Mouse (Mus musculus): ENCODE results near the gene L3hypdh.

DNA sequence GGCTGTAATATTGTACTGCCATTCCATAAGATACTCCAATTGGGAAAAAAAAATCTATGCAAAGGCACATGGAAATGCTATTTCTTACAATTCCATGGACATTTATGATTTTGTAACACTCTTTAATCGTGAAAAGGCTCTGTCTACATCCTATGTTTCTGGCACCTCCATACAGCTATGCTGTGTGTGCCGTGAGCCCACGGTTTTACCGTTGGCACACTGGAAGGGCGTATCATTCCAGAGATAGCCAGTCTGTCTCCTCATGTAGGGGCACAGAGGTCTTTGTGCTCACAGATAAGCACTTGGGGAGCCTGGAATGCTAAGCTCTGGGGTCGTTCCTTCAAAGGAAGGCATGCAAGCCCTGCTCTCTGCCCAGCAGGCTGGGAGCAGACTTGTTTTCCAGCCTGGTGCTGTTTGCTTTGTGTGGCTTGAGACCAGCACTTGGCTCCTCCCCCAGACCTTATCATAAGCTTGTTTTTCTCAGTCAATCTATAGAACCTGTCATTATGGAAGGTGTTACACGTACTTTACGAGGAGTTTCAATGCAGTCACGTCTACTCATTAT, 49.1 kb downstream of the L3hypdh start:
- no peak for TF ChIP-seq ZC3H11A (IDR thresholded peaks at IDR 0.05; ENCODE audit: borderline replicate concordance, low read depth, low read length)
- TF ChIP-seq CHD2 (IDR thresholded peaks at IDR 0.05; ENCODE audit: low read depth, low read length), result no peak
